Comparison of ENCODE assay signal across 8 mouse cellular contexts in genomic region chr11:52000290-52000962, GRCm38 (mm10). TPM values are rescaled to one million over a fixed set of nuclear protein-coding genes. Genes with fewer than 3 reads are reported as not detected.
DNase-seq lines count a peak whose midpoint lies in the region; ATAC-seq lines count a peak whose summit lies in the region.

Gene Ube2b (minus strand): TSS chr11:52000762.

- peak; percentile 99 for DNase-seq in CD4-positive, CD25-positive, alpha-beta regulatory T cell, adult 2 months (ENCODE audit: low read depth, low spot score)
- DNase-seq in fat pad, adult 2 months (ENCODE audit: extremely low read depth, low read depth, low spot score): peak; percentile 94
- DNase-seq in kidney, postnatal 10 days: peak; percentile 98
- peak; percentile 95 to 96 for DNase-seq in natural killer cell, adult 2 months (ENCODE audit: low spot score in 2 of 2)

- H3K4me1 ChIP-seq in brown adipose tissue, adult 24 weeks (ENCODE audit: control insufficient read depth, insufficient read depth, insufficient read length, low read length): peaks cover 8% of the 10 kb centered on the region; the same call in 1 of the 2 replicates
- H3K4me1 ChIP-seq in heart, embryonic 13.5 days: peaks cover 46% of the 10 kb centered on the region
- H3K4me1 ChIP-seq in liver, embryonic 12.5 days: peaks cover 62% of the 10 kb centered on the region
- H3K4me1 ChIP-seq in stomach, embryonic 15.5 days: peaks cover 4% of the 10 kb centered on the region; the same call in 1 of the 2 replicates

- H3K4me2 ChIP-seq in heart, embryonic 13.5 days: peak within 1 kb of the TSS; percentile 75
- peak within 1 kb of the TSS; percentile 91 for H3K4me2 ChIP-seq in liver, embryonic 12.5 days
- H3K4me2 ChIP-seq in stomach, embryonic 15.5 days: peak within 1 kb of the TSS; percentile 74

- peak within 1 kb of the TSS; percentile 81 for H3K4me3 ChIP-seq in brown adipose tissue, adult 24 weeks (ENCODE audit: insufficient read depth, low read depth, low read length)
- peak within 1 kb of the TSS; percentile 74 for H3K4me3 ChIP-seq in heart, embryonic 13.5 days
- peak within 1 kb of the TSS; percentile 98 for H3K4me3 ChIP-seq in liver, embryonic 12.5 days
- H3K4me3 ChIP-seq in stomach, embryonic 15.5 days (replicated peaks): peak within 1 kb of the TSS; percentile 96

- no peaks in the 10 kb centered on the region for H3K27me3 ChIP-seq in heart, embryonic 13.5 days (replicated peaks)
- H3K27me3 ChIP-seq in liver, embryonic 12.5 days (replicated peaks): no peaks in the 10 kb centered on the region
- no peaks in the 10 kb centered on the region for H3K27me3 ChIP-seq in stomach, embryonic 15.5 days (replicated peaks)

- no peaks in the 10 kb centered on the region for H3K9me3 ChIP-seq in heart, embryonic 13.5 days
- H3K9me3 ChIP-seq in liver, embryonic 12.5 days (replicated peaks): no peaks in the 10 kb centered on the region
- no peaks in the 10 kb centered on the region for H3K9me3 ChIP-seq in stomach, embryonic 15.5 days

- H3K27ac ChIP-seq in brown adipose tissue, adult 24 weeks (replicated peaks; ENCODE audit: low read depth, low read length): peak within 1 kb of the TSS; percentile 99
- peak within 1 kb of the TSS; percentile 98 for H3K27ac ChIP-seq in heart, embryonic 13.5 days (replicated peaks)
- H3K27ac ChIP-seq in liver, embryonic 12.5 days: peak within 1 kb of the TSS; percentile 91
- peak within 1 kb of the TSS; percentile 98 for H3K27ac ChIP-seq in stomach, embryonic 15.5 days

- H3K36me3 ChIP-seq in heart, embryonic 13.5 days: peaks cover 26% of the 10 kb centered on the region
- H3K36me3 ChIP-seq in liver, embryonic 12.5 days: peaks cover 27% of the 10 kb centered on the region
- H3K36me3 ChIP-seq in stomach, embryonic 15.5 days: peaks cover 17% of the 10 kb centered on the region

- peak; percentile 75 for ATAC-seq in heart, embryonic 13.5 days (ENCODE audit: extremely low read depth, insufficient number of reproducible peaks, low FRiP score, low TSS enrichment)
- ATAC-seq in liver, embryonic 12.5 days: peak; percentile 78
- peak; percentile 67 for ATAC-seq in stomach, embryonic 15.5 days (ENCODE audit: insufficient read depth, low FRiP score, low read depth)

- peak within 1 kb of the TSS; percentile 90 for H3K9ac ChIP-seq in heart, embryonic 13.5 days
- H3K9ac ChIP-seq in liver, embryonic 12.5 days: peak within 1 kb of the TSS; percentile 95
- peak within 1 kb of the TSS; percentile 96 for H3K9ac ChIP-seq in stomach, embryonic 15.5 days

- 2% methylated on average over 61 of the region's 63 CpGs for WGBS in heart, embryonic 13.5 days
- WGBS in liver, embryonic 12.5 days (ENCODE audit: insufficient replicate concordance): under 1% methylated on average over 57 of the region's 63 CpGs
- WGBS in stomach, embryonic 15.5 days: under 1% methylated on average over 59 of the region's 63 CpGs

RNA-seq across cellular contexts. Expression of gene Ube2b, which starts in this region (rescaled TPM):
- polyA plus RNA-seq in brown adipose tissue, adult 24 weeks (2012; ENCODE audit: insufficient read depth, insufficient read length, missing spikeins): 235 and 242 TPM in 2 replicates
- 246 and 268 TPM in 2 replicates for polyA plus RNA-seq in heart, embryonic 13.5 days (2015; fragmentation: Nextera tagmentation; extraction: Ambion mirVana)
- 113 and 116 TPM in 2 replicates for polyA plus RNA-seq in liver, embryonic 12.5 days (2016; fragmentation: Nextera tagmentation; extraction: Ambion mirVana)
- 205 and 213 TPM in 2 replicates for polyA plus RNA-seq in stomach, embryonic 15.5 days (2015; fragmentation: Nextera tagmentation; extraction: Ambion mirVana)

Comparison
In these comparisons a context has a peak if more than half of its experiments do, and no peak if none do; other contexts are left out.
1. Peak in every context shown above with its lines: DNase-seq, ATAC-seq, H3K4me3 ChIP-seq and H3K27ac ChIP-seq.